Mouse (Mus musculus) midbrain, postnatal 0 days (tissue): ENCODE results near the gene Ccnd1. TPM values are rescaled to one million over a fixed set of nuclear protein-coding genes. Genes with fewer than 3 reads are reported as not detected.

ENCODE experiments used
- ATAC-seq: fragments of 200-750 bp; cut with Nextera tagmentation; 2 replicates; pipeline ENCODE4 v1.8.0; 2017; ENCODE audit warnings: moderate number of reproducible peaks, mild to moderate bottlenecking, moderate TSS enrichment, moderate library complexity; ENCODE audit not compliant: low FRiP score
- DNase-seq: peaks from one replicate; pipeline ENCODE4 v3.0.0-alpha.2; 2015; ENCODE audit warnings: low spot score
- H3K27ac ChIP-seq: fragments of 300-500 bp; sonication (generic); 2 replicates; pipeline ENCODE4 v1.5.1; 2014; ENCODE audit warnings: low read depth, mild to moderate bottlenecking, low read length, mixed read lengths
- H3K27me3 ChIP-seq: fragments of 300-500 bp; sonication (generic); 2 replicates; pipeline ENCODE4 v1.6.1; 2014; ENCODE audit warnings: low read length, control low read depth, mixed read lengths; ENCODE audit not compliant: insufficient read depth
- H3K36me3 ChIP-seq: fragments of 300-500 bp; sonication (generic); 2 replicates; pipeline ENCODE4 v1.6.1; 2014; ENCODE audit warnings: low read length, control low read depth, mixed read lengths; ENCODE audit not compliant: insufficient read depth
- H3K4me1 ChIP-seq: fragments of 300-500 bp; sonication (generic); 2 replicates; pipeline ENCODE4 v1.6.1; 2014; ENCODE audit warnings: mild to moderate bottlenecking, control low read depth, antibody characterized with exemption, low read length, mixed read lengths; ENCODE audit not compliant: insufficient read depth
- H3K4me2 ChIP-seq: fragments of 300-500 bp; sonication (generic); 2 replicates; pipeline ENCODE4 v1.6.1; 2014; ENCODE audit warnings: low read depth, mild to moderate bottlenecking, low read length, mixed read lengths; ENCODE audit not compliant: poor library complexity, severe bottlenecking
- H3K4me3 ChIP-seq: fragments of 300-500 bp; sonication (generic); 2 replicates; pipeline ENCODE4 v1.5.1; 2014; ENCODE audit warnings: low read depth, mild to moderate bottlenecking, low read length, moderate library complexity
- H3K9ac ChIP-seq: fragments of 300-500 bp; sonication (generic); replicated peaks from 2 replicates; pipeline ENCODE4 v1.6.1; 2014; ENCODE audit warnings: mild to moderate bottlenecking, low read length, moderate library complexity, mixed read lengths; ENCODE audit not compliant: poor library complexity, severe bottlenecking
- H3K9me3 ChIP-seq: fragments of 300-500 bp; sonication (generic); 2 replicates; pipeline ENCODE4 v1.6.1; 2016; ENCODE audit warnings: low read length, control low read depth
- CTCF ChIP-seq: IDR thresholded peaks from 2 replicates; pipeline ENCODE4 v1.5.1; 2016; ENCODE audit warnings: antibody characterized with exemption, mild to moderate bottlenecking
- WGBS: fragments of 180-500 bp; shearing (Covaris S2); extraction: QIAGEN DNeasy Blood & Tissue Kit; methylation state at CpG from one replicate; pipeline ENCODE4 v1.1.7; 2014; 5-methylcytosine and 5-hydroxymethylcytosine counted together
- polyA plus RNA-seq: library from polyadenylated mRNA; unstranded; fragments of >200 nt; fragmentation: Nextera tagmentation; extraction: Ambion mirVana; gene quantifications from 2 replicates; pipeline ENCODE4 v1.2.1, GENCODE M21; 2015
- total RNA-seq: library from RNA; depleted of rRNA; stranded (reverse); fragments of >200 nt; gene quantifications from 2 replicates; pipeline ENCODE4 v1.2.3, GENCODE M21; 2014

Ccnd1 gene
- total and polyA plus RNA-seq, 2 experiments from 2014 or later: 18.5 to 32.8 TPM

DNA sequence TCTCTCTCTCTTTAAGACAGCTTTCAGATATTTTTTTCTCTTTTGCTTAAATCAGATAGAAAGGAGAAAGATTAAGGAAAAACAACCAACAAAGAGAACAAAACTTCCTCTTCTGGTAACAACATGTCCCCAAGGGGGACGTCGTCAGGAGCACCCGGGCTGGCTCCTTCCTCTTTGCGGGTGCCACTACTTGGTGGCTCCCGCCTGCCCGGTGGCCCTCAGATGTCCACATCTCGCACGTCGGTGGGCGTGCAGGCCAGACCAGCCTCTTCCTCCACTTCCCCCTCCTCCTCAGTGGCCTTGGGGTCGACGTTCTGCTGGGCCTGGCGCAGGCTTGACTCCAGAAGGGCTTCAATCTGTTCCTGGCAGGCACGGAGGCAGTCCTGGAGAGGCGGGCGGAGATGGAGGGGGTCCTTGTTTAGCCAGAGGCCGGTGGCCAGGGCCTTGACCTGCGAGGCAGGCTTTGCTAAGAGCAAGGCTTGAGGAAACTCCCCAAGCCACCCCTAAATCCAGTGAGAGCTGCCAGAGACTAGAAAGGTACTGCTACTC, 7.3 kb downstream of the Ccnd1 start:
- peaks cover 6% of the 10 kb centered on the region; the same call in 1 of the 2 replicates for H3K36me3 ChIP-seq
- WGBS: 71% methylated on average over 18 of the region's 18 CpGs
- ATAC-seq: no peak

DNA sequence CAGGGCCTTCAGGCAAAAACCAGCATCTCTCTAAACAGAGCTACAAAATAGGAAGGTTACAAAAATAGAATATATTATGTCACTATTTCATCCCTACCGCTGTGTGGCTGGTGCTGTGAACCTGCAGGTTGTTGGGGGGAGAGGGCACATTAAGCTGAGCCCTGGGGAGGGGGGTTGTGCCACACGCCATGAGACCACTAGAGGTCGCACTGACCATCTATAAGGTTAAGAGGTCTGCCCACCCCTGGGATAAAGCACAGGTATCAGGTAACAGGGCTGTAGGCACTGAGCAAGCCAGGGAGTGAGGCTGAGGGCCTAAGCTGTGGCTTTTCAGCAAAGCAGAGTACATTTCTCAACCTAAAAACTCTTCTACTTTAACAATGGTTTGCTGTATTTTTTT, 7.9 kb downstream of the Ccnd1 start:
- DNase-seq: no peak
- Histone ChIP-seq H3K27ac (no peak overlapping the region), H3K27me3 (no peaks in the 10 kb centered on the region), H3K4me3 (no peak overlapping the region), H3K9ac (no peak overlapping the region), H3K36me3 (peaks cover 8% of the 10 kb centered on the region; the same call in 1 of the 2 replicates), H3K4me1 (no peaks in the 10 kb centered on the region), H3K4me2 (no peak overlapping the region), H3K9me3 (no peaks in the 10 kb centered on the region)
- peak; percentile 72 for TF ChIP-seq CTCF
- ATAC-seq: no peak
- 18% methylated on average over 3 of the region's 3 CpGs for WGBS

More for the DNA sequence above, 7.3 kb downstream of the Ccnd1 start:
- Histone ChIP-seq H3K4me3 (no peak overlapping the region), H3K9ac (no peak overlapping the region), H3K27ac (no peak overlapping the region), H3K4me2 (no peak overlapping the region), H3K4me1 (no peaks in the 10 kb centered on the region), H3K27me3 (no peaks in the 10 kb centered on the region), H3K9me3 (no peaks in the 10 kb centered on the region)
- no peak for DNase-seq
- no peak for TF ChIP-seq CTCF

DNA sequence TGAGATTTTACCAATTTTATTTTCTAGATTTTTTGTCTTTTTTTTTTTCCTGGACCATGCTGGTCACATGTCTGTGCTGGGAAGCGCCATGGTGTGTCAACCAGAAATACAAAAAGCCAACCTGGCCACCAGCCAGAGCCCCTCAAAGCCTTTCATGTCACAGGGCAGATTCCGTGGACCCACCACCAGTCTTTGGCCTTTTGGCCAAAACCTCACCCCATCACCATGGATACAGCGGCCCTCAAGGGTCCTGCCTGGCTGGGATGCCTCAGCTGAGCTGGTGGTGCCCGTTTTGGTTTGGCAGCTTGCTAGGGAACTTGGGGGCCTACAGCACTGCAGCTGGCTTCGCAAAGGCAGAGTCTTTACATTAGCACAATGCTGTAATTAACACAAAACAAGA, 9.8 kb downstream of the Ccnd1 start:
- Histone ChIP-seq H3K36me3 (peaks cover 8% of the 10 kb centered on the region; the same call in 1 of the 2 replicates), H3K9me3 (no peaks in the 10 kb centered on the region), H3K4me2 (no peak overlapping the region), H3K4me3 (no peak overlapping the region), H3K27me3 (no peaks in the 10 kb centered on the region), H3K9ac (no peak overlapping the region), H3K4me1 (no peaks in the 10 kb centered on the region), H3K27ac (no peak overlapping the region)
- 31% methylated on average over 5 of the region's 5 CpGs for WGBS
- no peak for TF ChIP-seq CTCF
- ATAC-seq (no peak), DNase-seq (peak; percentile 75)

DNA sequence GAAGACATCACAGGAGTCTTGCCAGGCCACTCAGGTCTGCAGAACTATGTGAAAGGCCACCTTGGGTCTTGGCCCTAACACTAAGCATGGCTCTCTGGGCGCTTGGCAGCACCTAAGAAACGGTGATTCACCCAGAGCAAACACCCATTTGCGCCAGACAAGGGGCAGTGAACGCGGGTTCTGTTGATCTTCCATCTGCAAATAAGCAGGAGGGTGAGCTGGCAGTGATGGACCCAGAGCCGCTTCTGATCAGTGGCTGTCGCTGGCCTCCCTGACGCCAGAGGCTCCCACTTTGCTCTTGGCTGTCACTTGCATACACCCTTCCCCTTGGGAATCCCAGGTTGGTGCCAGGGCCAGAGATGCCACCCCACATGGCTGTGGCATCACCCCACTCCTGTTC, 10.2 kb downstream of the Ccnd1 start:
- no peaks in the 10 kb centered on the region for H3K4me1 ChIP-seq
- H3K9me3 ChIP-seq: no peaks in the 10 kb centered on the region
- H3K4me2 ChIP-seq: no peak overlapping the region
- H3K9ac ChIP-seq: no peak overlapping the region
- no peaks in the 10 kb centered on the region for H3K27me3 ChIP-seq
- no peak overlapping the region for H3K4me3 ChIP-seq
- 78% methylated on average over 8 of the region's 8 CpGs for WGBS
- DNase-seq (no peak), ATAC-seq (no peak)
- peaks cover 8% of the 10 kb centered on the region; the same call in 1 of the 2 replicates for H3K36me3 ChIP-seq
- no peak for TF ChIP-seq CTCF
- H3K27ac ChIP-seq: no peak overlapping the region

DNA sequence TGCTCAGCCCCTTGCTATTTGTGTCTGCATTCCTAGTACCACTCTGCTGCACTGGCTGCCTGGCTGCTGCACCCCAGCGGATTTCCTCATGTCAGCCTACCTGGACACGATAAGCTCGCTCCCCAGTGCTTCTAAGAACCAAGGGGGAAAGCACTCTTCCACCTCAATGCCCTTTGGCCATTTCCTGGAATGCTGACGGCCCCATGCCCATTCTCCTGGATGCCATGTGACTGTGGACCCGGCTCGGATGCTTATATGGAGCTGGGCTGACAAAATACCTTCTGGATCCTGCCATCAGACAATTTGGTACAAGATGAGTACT, 10.9 kb downstream of the Ccnd1 start:
- Histone ChIP-seq H3K9ac (no peak overlapping the region), H3K36me3 (peaks cover 11% of the 10 kb centered on the region; the same call in 1 of the 2 replicates), H3K27me3 (no peaks in the 10 kb centered on the region), H3K27ac (no peak overlapping the region), H3K9me3 (no peaks in the 10 kb centered on the region), H3K4me1 (no peaks in the 10 kb centered on the region), H3K4me3 (no peak overlapping the region), H3K4me2 (no peak overlapping the region)
- no peak for DNase-seq
- TF ChIP-seq CTCF: no peak
- ATAC-seq: no peak
- WGBS: 80% methylated on average over 6 of the region's 6 CpGs

DNA sequence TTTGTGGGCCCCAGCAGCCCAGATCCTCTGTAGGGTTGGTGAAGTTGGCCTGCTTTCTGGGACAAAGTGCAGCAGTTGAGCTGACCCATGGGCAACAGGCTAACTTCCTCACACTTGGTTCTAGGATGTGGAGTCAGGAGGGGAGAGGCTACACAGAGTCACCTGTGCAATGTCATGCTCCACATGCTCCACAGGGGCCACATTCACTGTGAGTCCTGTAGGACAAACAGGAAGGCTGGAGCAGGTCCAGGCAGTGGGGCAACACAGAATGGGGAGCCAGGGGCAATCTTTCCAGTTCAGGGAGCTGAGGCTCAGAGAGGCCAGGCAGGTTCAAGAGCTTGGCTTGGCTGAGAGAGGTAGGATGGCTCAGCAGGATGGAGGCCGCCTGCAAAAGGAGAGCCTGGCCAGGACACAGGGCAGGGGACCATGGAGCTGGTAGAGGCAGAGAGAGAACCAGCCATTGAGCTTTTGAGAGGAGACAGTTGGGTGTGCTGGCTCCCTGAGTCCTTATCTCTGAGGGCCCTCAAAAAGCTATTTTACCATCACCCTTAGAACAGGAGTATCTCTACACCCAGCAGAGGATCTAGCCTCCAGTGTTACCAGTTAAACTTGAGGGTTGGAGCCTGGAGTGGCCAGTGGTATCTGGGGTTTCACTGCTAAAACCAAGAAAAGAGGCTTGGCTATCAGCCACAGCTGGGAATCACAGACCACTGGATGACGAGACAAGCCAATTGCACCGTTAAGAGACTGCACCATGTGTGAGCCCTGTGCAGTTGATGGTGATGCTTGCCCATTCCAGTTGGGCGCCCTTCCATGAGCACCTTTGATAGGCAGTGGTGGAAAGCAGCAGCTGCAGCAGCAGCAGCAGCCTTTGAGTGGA, 11.5 kb downstream of the Ccnd1 start:
- TF ChIP-seq CTCF: no peak
- no peaks in the 10 kb centered on the region for H3K9me3 ChIP-seq

More for the DNA sequence above, 11.5 kb downstream of the Ccnd1 start:
- H3K4me3 ChIP-seq: no peak overlapping the region
- H3K27me3 ChIP-seq: no peaks in the 10 kb centered on the region
- no peaks in the 10 kb centered on the region for H3K4me1 ChIP-seq
- peaks cover 11% of the 10 kb centered on the region; the same call in 1 of the 2 replicates for H3K36me3 ChIP-seq
- no peak overlapping the region for H3K4me2 ChIP-seq
- ATAC-seq: no peak
- DNase-seq: no peak
- no peak overlapping the region for H3K9ac ChIP-seq
- H3K27ac ChIP-seq: no peak overlapping the region
- WGBS: 76% methylated on average over 4 of the region's 4 CpGs
